Comparison of ENCODE assay signal across 9 mouse cellular contexts in the genomic region with DNA sequence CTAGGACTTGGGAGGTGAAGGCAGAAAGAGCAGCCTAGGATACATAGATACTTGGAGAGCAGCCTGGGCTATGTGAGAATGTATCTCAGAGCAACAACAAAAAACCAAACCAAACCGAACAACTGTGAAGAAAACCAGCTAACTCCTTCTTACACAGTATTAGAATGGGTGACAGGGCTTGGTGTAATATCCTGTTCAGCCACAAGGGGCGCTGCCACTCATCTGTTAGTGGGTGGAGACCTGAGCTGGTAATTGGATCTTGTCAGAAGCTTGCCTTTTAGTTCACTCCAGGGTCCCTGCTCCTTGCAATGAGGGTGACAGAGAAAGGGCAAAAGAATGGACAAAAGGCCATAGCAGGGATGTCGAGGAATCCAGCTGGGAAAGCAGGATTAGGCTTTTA. TPM values are rescaled to one million over a fixed set of nuclear protein-coding genes. Genes with fewer than 3 reads are reported as not detected.
DNase-seq lines count a peak whose midpoint lies in the region; TF ChIP-seq lines count a peak whose summit lies in the region.
"Had no signal": no experiment of that assay in that cellular context is flagged by ENCODE, and none has a peak within 500 bp of the region (broad histone marks: within the 10 kb centered on the region; RNA-seq: fewer than 3 reads in every experiment).

No protein-coding gene starts in this region.

- intact Hi-C loops in heart, postnatal 10 days (cut with DNase I) = no loop called here

- no peaks in the 10 kb centered on the region for H3K27me3 ChIP-seq in ES-Bruce4 (ENCODE audit: control insufficient read depth, insufficient read depth, low read length, poor library complexity, severe bottlenecking)
- H3K27me3 ChIP-seq in embryonic facial prominence, embryonic 10.5 days (replicated peaks; ENCODE audit: low read depth, poor library complexity, severe bottlenecking) = no peaks in the 10 kb centered on the region

- 24% methylated on average over 3 of the region's 3 CpGs for WGBS in embryonic facial prominence, embryonic 10.5 days

- H3K4me3 ChIP-seq in ES-Bruce4 (ENCODE audit: low read depth, low read length) = no peak overlapping the region
- H3K4me3 ChIP-seq in embryonic facial prominence, embryonic 10.5 days = no peak overlapping the region
- H3K4me3 ChIP-seq in layer of hippocampus, adult 2 months = no peak overlapping the region

- H3K4me1 ChIP-seq in ES-Bruce4 (ENCODE audit: control insufficient read depth, insufficient read depth, low read length) = no peaks in the 10 kb centered on the region
- H3K4me1 ChIP-seq in embryonic facial prominence, embryonic 10.5 days = no peaks in the 10 kb centered on the region; the same call in 1 of the 2 replicates

- no peak for TF ChIP-seq EP300 in ES-Bruce4 (IDR thresholded peaks at IDR 0.05; ENCODE audit: insufficient read depth, low read depth, low read length)

- H3K9me3 ChIP-seq in ES-Bruce4 (replicated peaks; ENCODE audit: control insufficient read depth, insufficient read depth, low read length, poor library complexity, severe bottlenecking) = no peaks in the 10 kb centered on the region
- H3K9me3 ChIP-seq in embryonic facial prominence, embryonic 10.5 days = no peaks in the 10 kb centered on the region

- peak; percentile 75 for DNase-seq in adrenal gland, postnatal 25 days
- peak; percentile 85 for DNase-seq in embryonic facial prominence, embryonic 10.5 days (ENCODE audit: low spot score)
- peak; percentile 68 to 87 for DNase-seq in heart, postnatal 10 days
- peak; percentile 41 to 87 for DNase-seq in layer of hippocampus, adult 2 months (ENCODE audit: low spot score in 2 of 2)
- DNase-seq in lung, postnatal 25 days (ENCODE audit: low spot score) = peak; percentile 72
- peak; percentile 77 for DNase-seq in right cerebral cortex, postnatal 14 days
- peak; percentile 53 for DNase-seq in yolk sac, embryonic 10.5 days (ENCODE audit: low spot score)

- no peak overlapping the region for H3K27ac ChIP-seq in ES-Bruce4 (ENCODE audit: insufficient read depth, low read length)
- no peak overlapping the region for H3K27ac ChIP-seq in embryonic facial prominence, embryonic 10.5 days (replicated peaks)
- H3K27ac ChIP-seq in layer of hippocampus, adult 2 months = no peak overlapping the region

- H3K36me3 ChIP-seq in ES-Bruce4 (ENCODE audit: control insufficient read depth, insufficient read depth, low read length, poor library complexity, severe bottlenecking) = no peaks in the 10 kb centered on the region
- no peaks in the 10 kb centered on the region for H3K36me3 ChIP-seq in embryonic facial prominence, embryonic 10.5 days (replicated peaks)

- no peak overlapping the region for H3K9ac ChIP-seq in ES-Bruce4 (ENCODE audit: low read depth, poor library complexity, severe bottlenecking)

- TF ChIP-seq POLR2A in ES-Bruce4 (IDR thresholded peaks at IDR 0.05; ENCODE audit: insufficient read depth, low read length) = no peak

- TF ChIP-seq CTCF in ES-Bruce4 (IDR thresholded peaks at IDR 0.05; ENCODE audit: low read depth, low read length) = peak; percentile 73
- TF ChIP-seq CTCF in layer of hippocampus, adult 2 months (conservative IDR thresholded peaks at IDR 0.05) = peak; percentile 98

RNA-seq across cellular contexts. Expression of a gene that starts 26.4 kb away (rescaled TPM):
- not detected in 2 replicates for polyA plus RNA-seq in ES-Bruce4 (2011; ENCODE audit: insufficient read depth, insufficient read length, low read depth, missing spikeins)
- not detected in 2 replicates for total RNA-seq in adrenal gland, postnatal 25 days (2021)
- polyA plus RNA-seq in embryonic facial prominence, embryonic 10.5 days (2016; fragmentation: Nextera tagmentation; extraction: Ambion mirVana) = not detected in 2 replicates
- not detected for total RNA-seq in heart, postnatal 10 days (2021)
- not detected for total RNA-seq in layer of hippocampus, adult 2 months (2021)

RNA-seq across cellular contexts. Expression of a gene that starts 30.5 kb away (rescaled TPM):
- polyA plus RNA-seq in ES-Bruce4 (2011; ENCODE audit: insufficient read depth, insufficient read length, low read depth, missing spikeins) = not detected in 2 replicates
- total RNA-seq in adrenal gland, postnatal 25 days (2021) = not detected in 2 replicates
- polyA plus RNA-seq in embryonic facial prominence, embryonic 10.5 days (2016; fragmentation: Nextera tagmentation; extraction: Ambion mirVana) = not detected in 2 replicates
- total RNA-seq in heart, postnatal 10 days (2021) = not detected
- total RNA-seq in layer of hippocampus, adult 2 months (2021) = not detected
- total RNA-seq: left cerebral cortex, adult 8-10 months had no signal

RNA-seq across cellular contexts. Expression of a gene that starts 47.4 kb away (rescaled TPM):
- polyA plus RNA-seq in ES-Bruce4 (2011; ENCODE audit: insufficient read depth, insufficient read length, low read depth, missing spikeins) = 0.15 TPM in 1 of 2 replicates, not detected in the other
- total RNA-seq in adrenal gland, postnatal 25 days (2021) = not detected in 2 replicates
- polyA plus RNA-seq in embryonic facial prominence, embryonic 10.5 days (2016; fragmentation: Nextera tagmentation; extraction: Ambion mirVana) = not detected in 2 replicates
- total RNA-seq in heart, postnatal 10 days (2021) = not detected
- total RNA-seq in layer of hippocampus, adult 2 months (2021) = not detected
- total RNA-seq: left cerebral cortex, adult 8-10 months had no signal
